Mouse (Mus musculus): Measurements from ENCODE around the gene Btbd3. TPM values are rescaled to one million over a fixed set of nuclear protein-coding genes. Genes with fewer than 3 reads are reported as not detected.

The Btbd3 gene
- polyA plus RNA-seq (2016; fragmentation: Nextera tagmentation; extraction: Ambion mirVana) = 16.3 and 17.0 TPM in 2 replicates

DNA sequence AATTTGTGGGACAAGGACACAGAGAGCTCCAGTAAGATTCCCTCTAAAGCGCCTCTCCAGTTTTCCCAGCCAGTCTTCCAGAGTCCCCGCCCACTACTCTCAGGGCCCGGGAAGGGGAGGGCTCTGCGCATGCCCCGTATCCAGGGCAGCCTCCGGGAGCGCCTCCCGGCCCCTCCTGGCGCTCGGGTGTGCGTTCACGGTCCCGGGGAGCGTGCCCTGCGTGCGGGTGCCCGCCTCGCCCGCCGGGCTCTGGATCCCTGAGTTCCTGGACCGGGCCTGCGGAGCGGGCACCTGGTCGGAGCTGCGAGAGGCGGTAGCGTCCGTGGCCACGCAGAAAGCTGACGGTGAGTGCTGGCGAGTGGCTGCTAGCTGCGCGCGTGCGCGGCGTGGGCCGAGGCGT lies at the start of gene Btbd3:
Btbd3 (plus strand) TSS at position 155 of the 400 bp plus-strand sequence.
- H3K27ac ChIP-seq = peak within 1 kb of the TSS; percentile 79; the same call in 1 of the 2 replicates
- no peaks in the 10 kb centered on the region for H3K27me3 ChIP-seq (replicated peaks)
- no peaks in the 10 kb centered on the region for H3K36me3 ChIP-seq
- peaks cover 8% of the 10 kb centered on the region; the same call in 1 of the 2 replicates for H3K4me1 ChIP-seq
- H3K9ac ChIP-seq = peak within 1 kb of the TSS; percentile 94
- H3K4me2 ChIP-seq (replicated peaks) = peak within 1 kb of the TSS; percentile 76
- H3K9me3 ChIP-seq = no peaks in the 10 kb centered on the region
- H3K4me3 ChIP-seq = peak within 1 kb of the TSS; percentile 92
- peak; percentile 99 for ATAC-seq (ENCODE audit: low FRiP score, low read depth)
- 0% methylated on average over 39 of the region's 39 CpGs for WGBS

DNA sequence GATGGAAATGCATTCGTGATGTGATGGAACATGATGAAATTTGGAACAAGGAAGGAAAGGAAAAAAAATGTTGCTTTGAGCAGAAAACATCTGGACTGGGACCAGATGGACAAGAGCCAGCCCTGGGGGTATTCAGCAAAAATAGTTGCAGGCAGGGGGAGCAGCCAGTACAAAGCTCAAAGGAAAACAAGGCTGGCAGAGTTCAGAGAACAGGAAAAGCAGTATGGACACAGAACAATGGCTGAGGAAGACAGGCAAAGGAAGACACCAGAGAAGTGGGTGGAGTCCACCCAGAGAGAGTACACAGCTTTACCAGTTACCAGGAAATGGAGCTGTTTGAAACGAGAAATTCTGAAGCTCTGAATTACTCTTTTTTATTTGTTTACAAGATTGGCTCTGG lies 40.8 kb upstream of the Btbd3 start:
- H3K4me1 ChIP-seq = no peaks in the 10 kb centered on the region
- H3K27ac ChIP-seq = no peak overlapping the region
- H3K9ac ChIP-seq = no peak overlapping the region
- no peak for ATAC-seq (ENCODE audit: low FRiP score, low read depth)
- H3K27me3 ChIP-seq (replicated peaks) = no peaks in the 10 kb centered on the region
- no peaks in the 10 kb centered on the region for H3K36me3 ChIP-seq
- H3K9me3 ChIP-seq = no peaks in the 10 kb centered on the region
- no peak overlapping the region for H3K4me3 ChIP-seq
- 59% methylated on average over 2 of the region's 2 CpGs for WGBS
- H3K4me2 ChIP-seq (replicated peaks) = no peak overlapping the region

DNA sequence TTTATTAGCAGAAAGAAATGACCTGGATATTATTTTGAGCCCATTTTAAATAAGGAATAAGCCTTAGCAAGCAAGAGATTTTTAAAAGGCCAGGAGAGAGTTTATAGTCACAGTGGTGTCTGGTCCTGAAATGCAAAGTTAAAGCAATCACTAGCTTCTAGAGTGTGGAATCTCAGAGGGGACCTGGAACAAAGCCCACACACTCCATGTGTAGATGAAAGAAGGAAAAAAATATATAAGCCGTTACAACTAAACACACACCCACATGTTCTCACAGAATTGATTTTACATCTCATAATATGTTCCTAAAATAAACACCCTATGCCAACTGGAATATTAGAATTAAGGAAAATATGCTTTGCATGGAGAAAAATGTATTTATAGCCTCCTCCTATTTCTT lies 36.1 kb upstream of the Btbd3 start:
- H3K27ac ChIP-seq = no peak overlapping the region
- 83% methylated on average over 1 of the region's 1 CpGs for WGBS
- H3K9me3 ChIP-seq = no peaks in the 10 kb centered on the region
- H3K36me3 ChIP-seq = no peaks in the 10 kb centered on the region
- no peak overlapping the region for H3K9ac ChIP-seq
- no peak overlapping the region for H3K4me2 ChIP-seq (replicated peaks)
- no peak overlapping the region for H3K4me3 ChIP-seq
- H3K4me1 ChIP-seq = no peaks in the 10 kb centered on the region
- no peaks in the 10 kb centered on the region for H3K27me3 ChIP-seq (replicated peaks)
- ATAC-seq (ENCODE audit: low FRiP score, low read depth) = no peak

DNA sequence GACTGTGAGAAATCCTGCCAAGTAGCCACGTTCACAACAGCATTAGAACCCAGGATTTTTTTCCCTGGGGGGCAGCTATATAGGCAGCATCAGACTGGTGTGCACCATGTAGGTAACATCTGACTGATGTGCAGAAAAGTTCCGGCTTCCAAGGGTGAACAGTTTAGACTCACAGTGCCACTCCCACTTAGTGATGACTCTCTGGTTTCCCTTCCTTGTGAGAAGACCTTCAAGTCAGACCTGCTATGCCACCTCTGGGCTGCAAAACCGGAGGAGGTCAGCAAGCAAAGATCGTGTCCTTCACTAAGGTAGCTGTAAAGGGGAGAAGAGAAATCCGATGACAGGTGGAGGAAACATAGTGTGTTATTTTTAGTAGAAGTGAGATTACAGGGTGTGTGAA lies 24.1 kb upstream of the Btbd3 start:
- no peaks in the 10 kb centered on the region for H3K36me3 ChIP-seq
- H3K9ac ChIP-seq = no peak overlapping the region
- no peaks in the 10 kb centered on the region for H3K4me1 ChIP-seq
- no peaks in the 10 kb centered on the region for H3K27me3 ChIP-seq (replicated peaks)
- no peaks in the 10 kb centered on the region for H3K9me3 ChIP-seq
- ATAC-seq (ENCODE audit: low FRiP score, low read depth) = no peak
- WGBS = 81% methylated on average over 5 of the region's 5 CpGs
- no peak overlapping the region for H3K27ac ChIP-seq
- no peak overlapping the region for H3K4me3 ChIP-seq
- H3K4me2 ChIP-seq (replicated peaks) = no peak overlapping the region

DNA sequence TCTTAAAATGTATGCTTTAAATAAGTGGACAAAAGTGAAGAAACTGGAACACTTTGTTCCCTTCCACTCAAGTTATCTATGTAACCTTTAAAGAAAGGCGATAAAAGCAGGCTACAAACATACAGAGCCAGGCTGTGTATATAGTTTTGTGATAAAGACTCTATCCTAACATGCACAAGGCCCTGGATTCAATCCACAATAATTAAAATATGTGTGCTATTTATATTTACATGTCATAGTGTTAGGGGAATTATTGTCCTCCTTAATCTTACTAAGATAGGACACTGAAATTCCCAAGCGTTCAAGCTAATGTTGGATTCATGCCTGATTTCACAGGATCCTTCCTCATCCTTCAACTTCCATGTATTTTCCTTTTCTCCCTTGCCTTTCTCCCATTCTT lies 20.2 kb upstream of the Btbd3 start:
- no peaks in the 10 kb centered on the region for H3K36me3 ChIP-seq
- no peaks in the 10 kb centered on the region for H3K4me1 ChIP-seq
- no peaks in the 10 kb centered on the region for H3K27me3 ChIP-seq (replicated peaks)
- no peak for ATAC-seq (ENCODE audit: low FRiP score, low read depth)
- no peak overlapping the region for H3K9ac ChIP-seq
- H3K4me2 ChIP-seq (replicated peaks) = no peak overlapping the region
- no peak overlapping the region for H3K4me3 ChIP-seq
- no peak overlapping the region for H3K27ac ChIP-seq
- WGBS = 96% methylated on average over 2 of the region's 2 CpGs
- no peaks in the 10 kb centered on the region for H3K9me3 ChIP-seq

DNA sequence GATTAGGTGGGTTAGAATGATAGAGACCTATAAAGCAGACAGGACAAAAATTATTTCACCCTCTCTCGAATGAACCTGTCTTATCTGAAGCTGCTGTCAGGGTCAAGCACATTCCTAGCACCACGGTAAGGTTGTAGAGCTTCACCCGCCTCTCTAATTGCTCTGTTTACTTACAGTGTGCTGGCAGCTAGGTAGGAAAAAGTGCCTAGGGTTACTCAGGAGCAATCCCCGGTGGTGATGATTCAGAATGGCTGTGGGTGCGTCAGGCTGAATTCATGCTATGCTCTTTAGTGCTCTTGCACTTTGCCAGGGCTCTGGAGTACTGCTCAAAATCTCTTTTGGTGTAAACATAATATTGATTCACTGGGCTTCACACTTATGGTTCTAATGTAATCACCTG lies 13.9 kb upstream of the Btbd3 start:
- H3K4me2 ChIP-seq (replicated peaks) = no peak overlapping the region
- H3K9ac ChIP-seq = no peak overlapping the region
- H3K4me1 ChIP-seq = no peaks in the 10 kb centered on the region
- no peak for ATAC-seq (ENCODE audit: low FRiP score, low read depth)
- H3K4me3 ChIP-seq = no peak overlapping the region
- 73% methylated on average over 5 of the region's 5 CpGs for WGBS
- H3K27ac ChIP-seq = no peak overlapping the region
- H3K36me3 ChIP-seq = no peaks in the 10 kb centered on the region
- H3K9me3 ChIP-seq = no peaks in the 10 kb centered on the region
- no peaks in the 10 kb centered on the region for H3K27me3 ChIP-seq (replicated peaks)

DNA sequence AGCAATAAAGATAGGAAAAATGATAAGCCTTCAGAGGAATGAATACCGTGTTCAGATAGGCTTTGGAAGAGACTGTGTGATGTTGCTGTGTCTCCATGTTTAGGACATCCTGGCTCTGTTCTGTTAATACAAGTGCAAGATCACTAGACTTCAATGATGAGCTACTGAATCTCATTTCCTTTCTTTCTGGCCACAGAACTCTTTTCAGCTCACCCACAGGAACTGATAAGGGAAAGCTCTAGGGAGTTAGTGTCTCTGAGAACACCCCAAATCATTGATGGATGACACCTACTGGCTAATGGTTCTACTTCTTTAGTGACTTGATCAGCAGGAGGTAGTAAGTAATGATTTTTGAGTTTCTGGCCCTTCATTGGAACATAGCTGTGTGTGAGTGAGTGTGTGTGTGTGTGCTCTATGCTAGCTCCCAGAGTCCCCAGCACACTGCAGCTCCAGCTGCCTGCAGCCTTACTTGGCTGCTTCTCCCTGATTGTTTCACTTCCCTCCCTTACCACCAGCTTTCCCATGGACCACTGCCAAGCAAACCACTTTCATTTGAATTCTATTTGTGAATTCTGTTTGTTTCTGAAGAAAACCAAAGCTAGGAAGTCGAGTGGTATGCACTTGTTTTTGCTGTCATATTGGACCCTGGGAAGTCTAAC lies 10.6 kb upstream of the Btbd3 start:
- no peaks in the 10 kb centered on the region for H3K4me1 ChIP-seq
- no peak for ATAC-seq (ENCODE audit: low FRiP score, low read depth)
- no peak overlapping the region for H3K4me2 ChIP-seq (replicated peaks)
- H3K36me3 ChIP-seq = no peaks in the 10 kb centered on the region
- no peak overlapping the region for H3K9ac ChIP-seq
- no peak overlapping the region for H3K27ac ChIP-seq
- no peaks in the 10 kb centered on the region for H3K27me3 ChIP-seq (replicated peaks)
- 61% methylated on average over 2 of the region's 2 CpGs for WGBS
- no peak overlapping the region for H3K4me3 ChIP-seq
- no peaks in the 10 kb centered on the region for H3K9me3 ChIP-seq

DNA sequence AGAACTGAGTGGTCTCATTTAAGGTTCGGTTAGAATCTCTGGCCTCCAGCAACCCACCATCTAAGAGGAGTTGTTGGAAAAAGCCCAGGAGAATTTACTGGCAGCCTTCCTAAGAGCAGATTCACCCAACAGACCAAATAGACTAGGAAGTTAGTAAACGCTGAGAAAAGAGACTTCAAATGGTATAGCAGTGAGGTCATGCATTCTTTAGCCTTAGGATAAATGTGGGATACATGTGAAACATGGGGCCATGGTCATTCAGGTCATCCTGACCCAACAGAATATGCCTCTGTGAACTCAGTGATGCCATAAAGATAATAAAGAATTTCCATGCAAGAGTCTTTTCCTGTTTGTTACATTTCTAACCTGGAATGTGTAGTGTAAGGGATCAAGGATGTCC lies 8.4 kb upstream of the Btbd3 start:
- no peak for ATAC-seq (ENCODE audit: low FRiP score, low read depth)
- H3K36me3 ChIP-seq = no peaks in the 10 kb centered on the region
- whole genome bisulfite sequencing = 76% methylated on average over 2 of the region's 2 CpGs

DNA sequence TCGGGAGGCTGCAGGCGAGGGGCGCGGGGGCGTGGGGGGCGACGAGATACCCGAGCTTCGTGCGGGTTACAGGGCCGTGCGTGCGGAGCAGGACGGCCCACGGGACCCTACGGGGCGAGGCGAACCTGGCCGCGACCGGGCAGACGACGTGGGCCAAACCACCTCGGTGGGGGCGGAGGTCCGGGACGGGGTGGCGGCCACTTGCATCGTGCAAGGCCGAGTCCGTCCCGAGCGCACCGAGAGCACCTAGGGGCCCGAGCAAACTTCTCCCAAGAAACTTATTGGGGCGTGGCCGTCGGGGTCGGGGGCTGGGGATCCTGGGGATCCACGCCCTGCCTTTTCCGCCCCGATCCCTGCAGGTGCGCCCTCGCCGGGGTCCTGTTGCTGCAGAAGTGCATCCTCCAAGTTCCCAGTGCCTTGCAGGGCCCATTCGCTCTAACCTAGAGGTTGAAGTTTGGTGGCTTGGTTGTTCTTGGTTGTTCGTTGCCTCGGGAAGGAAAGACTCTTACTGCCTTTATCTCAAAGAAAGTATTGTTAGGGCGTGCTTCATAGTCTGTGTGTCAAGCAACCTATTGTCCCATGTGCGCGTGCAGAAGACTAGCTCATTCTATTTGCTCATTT lies 596 bp downstream of the Btbd3 start:
- H3K36me3 ChIP-seq = no peaks in the 10 kb centered on the region
- H3K4me1 ChIP-seq = peaks cover 8% of the 10 kb centered on the region; the same call in 1 of the 2 replicates
- H3K9ac ChIP-seq = peak overlapping the region; percentile 94
- peak overlapping the region; percentile 79; the same call in 1 of the 2 replicates for H3K27ac ChIP-seq
- peak overlapping the region; percentile 76 for H3K4me2 ChIP-seq (replicated peaks)
- no peaks in the 10 kb centered on the region for H3K9me3 ChIP-seq
- ATAC-seq (ENCODE audit: low FRiP score, low read depth) = peak; percentile 81
- peak overlapping the region; percentile 92 for H3K4me3 ChIP-seq
- under 1% methylated on average over 51 of the region's 51 CpGs for WGBS
- H3K27me3 ChIP-seq (replicated peaks) = no peaks in the 10 kb centered on the region

More for the DNA sequence above, 8.4 kb upstream of the Btbd3 start:
- Histone ChIP-seq H3K27me3 (replicated peaks) (no peaks in the 10 kb centered on the region), H3K4me2 (replicated peaks) (no peak overlapping the region), H3K9ac (no peak overlapping the region), H3K9me3 (no peaks in the 10 kb centered on the region), H3K27ac (no peak overlapping the region), H3K4me1 (no peaks in the 10 kb centered on the region), H3K4me3 (no peak overlapping the region)

DNA sequence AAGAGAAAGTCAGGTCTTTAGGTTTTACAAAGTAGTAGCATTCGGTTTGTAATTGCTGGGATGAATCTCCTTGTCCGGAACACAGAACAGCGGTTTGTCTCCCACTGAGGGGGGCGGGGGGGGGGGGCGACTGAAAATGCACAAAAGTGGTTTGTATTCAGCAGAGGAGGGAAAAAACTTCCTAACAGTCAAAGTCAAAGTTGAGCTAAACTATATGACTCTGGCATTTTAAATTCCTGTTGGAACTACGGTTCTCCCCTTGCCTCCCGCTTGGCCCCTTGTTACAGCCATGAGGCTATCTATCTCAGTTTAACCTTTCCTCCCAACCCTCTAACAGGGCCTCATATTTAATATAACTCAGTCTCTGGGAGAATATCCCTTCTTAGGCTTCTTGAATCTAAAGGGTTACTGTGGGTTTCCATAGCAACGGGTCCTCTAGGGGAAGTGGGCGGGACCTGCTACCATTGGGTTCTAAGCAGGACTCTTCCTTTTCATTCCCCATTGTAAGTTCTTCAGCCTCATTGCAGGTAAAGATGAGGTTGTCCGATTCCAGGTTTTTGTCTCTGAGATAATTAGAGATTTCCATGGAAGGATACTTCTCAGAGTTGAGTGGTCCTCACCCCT lies 1.4 kb downstream of the Btbd3 start:
- peak; percentile 26; the same call in 1 of the 2 replicates for ATAC-seq (ENCODE audit: low FRiP score, low read depth)
- H3K9ac ChIP-seq = peak overlapping the region; percentile 94
- H3K4me2 ChIP-seq (replicated peaks) = peak overlapping the region; percentile 76
- no peak overlapping the region for H3K27ac ChIP-seq
- no peaks in the 10 kb centered on the region for H3K9me3 ChIP-seq
- 0% methylated on average over 10 of the region's 10 CpGs for WGBS
- no peaks in the 10 kb centered on the region for H3K36me3 ChIP-seq
- peaks cover 8% of the 10 kb centered on the region; the same call in 1 of the 2 replicates for H3K4me1 ChIP-seq
- H3K27me3 ChIP-seq (replicated peaks) = no peaks in the 10 kb centered on the region
- H3K4me3 ChIP-seq = peak overlapping the region; percentile 92

DNA sequence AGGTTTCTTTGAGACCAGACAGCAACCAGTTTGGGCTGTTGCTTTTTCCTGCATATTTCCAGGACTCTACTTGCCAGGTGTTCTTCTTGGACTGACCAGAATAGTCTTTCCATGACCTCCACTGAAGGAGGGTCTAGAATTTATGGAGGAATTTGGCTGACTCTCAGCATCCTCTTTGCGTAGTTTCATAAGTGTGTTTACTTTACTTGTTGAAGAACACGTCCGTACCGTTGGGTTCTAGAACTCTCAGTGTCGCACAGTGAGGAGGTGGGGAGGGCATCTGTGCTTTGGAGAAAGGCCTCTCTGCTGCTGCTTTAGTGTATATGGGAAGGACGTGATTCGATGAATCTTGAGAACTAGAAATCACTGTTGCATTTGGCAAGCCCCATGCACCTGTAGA lies 4.8 kb downstream of the Btbd3 start:
- no peak overlapping the region for H3K27ac ChIP-seq
- 92% methylated on average over 7 of the region's 7 CpGs for WGBS
- H3K9me3 ChIP-seq = no peaks in the 10 kb centered on the region
- H3K4me2 ChIP-seq (replicated peaks) = no peak overlapping the region
- no peak overlapping the region for H3K9ac ChIP-seq
- H3K36me3 ChIP-seq = no peaks in the 10 kb centered on the region
- H3K27me3 ChIP-seq (replicated peaks) = no peaks in the 10 kb centered on the region
- ATAC-seq (ENCODE audit: low FRiP score, low read depth) = no peak
- no peak overlapping the region for H3K4me3 ChIP-seq
- peaks cover 13% of the 10 kb centered on the region for H3K4me1 ChIP-seq

DNA sequence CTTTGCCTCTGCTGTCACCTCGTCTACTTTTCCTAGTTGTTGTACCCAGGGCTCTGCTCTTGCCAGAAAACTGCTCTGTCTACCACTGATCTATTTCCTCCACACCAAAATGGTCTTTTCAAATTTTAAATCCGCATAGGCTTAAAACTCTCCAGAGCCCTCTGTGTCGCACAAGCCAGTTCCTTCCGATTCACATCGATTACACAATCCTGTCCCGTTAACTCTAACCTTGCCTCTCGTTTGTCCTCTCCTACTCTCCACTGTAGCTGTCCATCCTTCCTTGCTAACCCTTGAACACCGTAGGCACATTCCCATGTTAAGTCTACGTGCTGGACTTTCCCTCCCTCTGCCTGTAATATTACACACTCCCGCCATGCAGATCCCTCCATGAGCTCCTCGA lies 6.5 kb downstream of the Btbd3 start:
- H3K4me3 ChIP-seq = no peak overlapping the region
- H3K27ac ChIP-seq = no peak overlapping the region
- WGBS = 91% methylated on average over 11 of the region's 11 CpGs
- peaks cover 24% of the 10 kb centered on the region for H3K4me1 ChIP-seq
- ATAC-seq (ENCODE audit: low FRiP score, low read depth) = no peak
- no peak overlapping the region for H3K4me2 ChIP-seq (replicated peaks)
- H3K9me3 ChIP-seq = no peaks in the 10 kb centered on the region
- H3K27me3 ChIP-seq (replicated peaks) = no peaks in the 10 kb centered on the region
- H3K9ac ChIP-seq = no peak overlapping the region
- no peaks in the 10 kb centered on the region for H3K36me3 ChIP-seq
